ENCODE assay signal across 19 mouse cellular contexts in genomic region chr19:5954031-5954710, GRCm38 (mm10). TPM values are rescaled to one million over a fixed set of nuclear protein-coding genes. Genes with fewer than 3 reads are reported as not detected.
DNase-seq lines count a peak whose midpoint lies in the region; ATAC-seq lines count a peak whose summit lies in the region.
"Had no signal": no experiment of that assay in that cellular context is flagged by ENCODE, and none has a peak within 500 bp of the region (broad histone marks: within the 10 kb centered on the region; RNA-seq: fewer than 3 reads in every experiment).

No protein-coding gene starts in this region.

- no peak overlapping the region for H3K4me3 ChIP-seq in embryonic facial prominence, embryonic 13.5 days
- no peak overlapping the region for H3K4me3 ChIP-seq in embryonic facial prominence, embryonic 10.5 days
- no peak overlapping the region for H3K4me3 ChIP-seq in midbrain, embryonic 11.5 days (ENCODE audit: low read depth, low read length)
- H3K4me3 ChIP-seq in midbrain, embryonic 14.5 days (replicated peaks; ENCODE audit: low read depth, low read length) = no peak overlapping the region
- no peak overlapping the region for H3K4me3 ChIP-seq in kidney, embryonic 15.5 days (replicated peaks)
- no peak overlapping the region for H3K4me3 ChIP-seq in stomach, embryonic 16.5 days (replicated peaks; ENCODE audit: low read length)
- H3K4me3 ChIP-seq in forebrain, embryonic 13.5 days = no peak overlapping the region
- H3K4me3 ChIP-seq: erythroblast, embryonic 14.5 days; hindbrain, embryonic 15.5 days; layer of hippocampus, adult 2 months; midbrain, embryonic 15.5 days had no signal

- H3K9me3 ChIP-seq in embryonic facial prominence, embryonic 13.5 days = no peaks in the 10 kb centered on the region
- H3K9me3 ChIP-seq in embryonic facial prominence, embryonic 10.5 days = no peaks in the 10 kb centered on the region
- H3K9me3 ChIP-seq in midbrain, embryonic 11.5 days (ENCODE audit: control insufficient read depth, low read length) = no peaks in the 10 kb centered on the region
- no peaks in the 10 kb centered on the region for H3K9me3 ChIP-seq in midbrain, embryonic 14.5 days (ENCODE audit: control insufficient read depth, low read length)
- no peaks in the 10 kb centered on the region for H3K9me3 ChIP-seq in kidney, embryonic 15.5 days (replicated peaks)
- H3K9me3 ChIP-seq in stomach, embryonic 16.5 days (replicated peaks; ENCODE audit: control insufficient read depth, low read length) = no peaks in the 10 kb centered on the region
- no peaks in the 10 kb centered on the region for H3K9me3 ChIP-seq in forebrain, embryonic 13.5 days (replicated peaks)
- H3K9me3 ChIP-seq: hindbrain, embryonic 15.5 days; midbrain, embryonic 15.5 days had no signal

- peak overlapping the region; percentile 21; the same call in 1 of the 2 replicates for H3K9ac ChIP-seq in embryonic facial prominence, embryonic 13.5 days
- H3K9ac ChIP-seq in midbrain, embryonic 11.5 days (ENCODE audit: low read length) = no peak overlapping the region
- H3K9ac ChIP-seq in midbrain, embryonic 14.5 days (replicated peaks; ENCODE audit: low read length) = no peak overlapping the region
- H3K9ac ChIP-seq in kidney, embryonic 15.5 days = no peak overlapping the region
- no peak overlapping the region for H3K9ac ChIP-seq in stomach, embryonic 16.5 days (ENCODE audit: low read length)
- no peak overlapping the region for H3K9ac ChIP-seq in forebrain, embryonic 13.5 days
- H3K9ac ChIP-seq: hindbrain, embryonic 15.5 days; liver, embryonic 14.5 days; midbrain, embryonic 15.5 days had no signal

- WGBS in embryonic facial prominence, embryonic 13.5 days = 81% methylated on average over 22 of the region's 22 CpGs
- 88% methylated on average over 22 of the region's 22 CpGs for WGBS in embryonic facial prominence, embryonic 10.5 days
- WGBS in midbrain, embryonic 11.5 days = 92% methylated on average over 22 of the region's 22 CpGs
- 92% methylated on average over 22 of the region's 22 CpGs for WGBS in midbrain, embryonic 14.5 days
- 37% methylated on average over 22 of the region's 22 CpGs for WGBS in kidney, embryonic 15.5 days
- 73% methylated on average over 22 of the region's 22 CpGs for WGBS in stomach, embryonic 16.5 days
- WGBS in forebrain, embryonic 13.5 days = 89% methylated on average over 22 of the region's 22 CpGs

- no peak for ATAC-seq in embryonic facial prominence, embryonic 13.5 days (ENCODE audit: insufficient number of reproducible peaks, insufficient read depth, low FRiP score, low TSS enrichment, low read depth)
- ATAC-seq in midbrain, embryonic 11.5 days (ENCODE audit: low FRiP score) = no peak
- no peak for ATAC-seq in midbrain, embryonic 14.5 days (ENCODE audit: low FRiP score, low TSS enrichment)
- ATAC-seq in kidney, embryonic 15.5 days (replicated peaks; ENCODE audit: low FRiP score) = 0 out of 2 replicates have a peak, but pooled peaks have one; percentile 5
- ATAC-seq in stomach, embryonic 16.5 days (ENCODE audit: insufficient read depth, low FRiP score) = no peak
- ATAC-seq in forebrain, embryonic 13.5 days = no peak
- ATAC-seq: midbrain, embryonic 15.5 days had no signal

- H3K36me3 ChIP-seq in embryonic facial prominence, embryonic 13.5 days = peaks cover 81% of the 10 kb centered on the region
- peaks cover 96% of the 10 kb centered on the region for H3K36me3 ChIP-seq in embryonic facial prominence, embryonic 10.5 days (replicated peaks)
- peaks cover 14% of the 10 kb centered on the region; the same call in 1 of the 2 replicates for H3K36me3 ChIP-seq in midbrain, embryonic 11.5 days (ENCODE audit: control insufficient read depth, insufficient read depth, low read length)
- H3K36me3 ChIP-seq in midbrain, embryonic 14.5 days (ENCODE audit: control insufficient read depth, insufficient read depth, low read length) = peaks cover 47% of the 10 kb centered on the region
- peaks cover 66% of the 10 kb centered on the region for H3K36me3 ChIP-seq in kidney, embryonic 15.5 days
- 0 out of 2 replicates have a peak, but pooled peaks cover 5% of the 10 kb centered on the region for H3K36me3 ChIP-seq in stomach, embryonic 16.5 days (ENCODE audit: control insufficient read depth, insufficient read depth, low read length)
- H3K36me3 ChIP-seq in forebrain, embryonic 13.5 days (ENCODE audit: poor library complexity, severe bottlenecking) = peaks cover 79% of the 10 kb centered on the region

- no peak for DNase-seq in embryonic facial prominence, embryonic 10.5 days (ENCODE audit: low spot score)
- peak; percentile 53 for DNase-seq in midbrain, embryonic 11.5 days (ENCODE audit: low spot score, missing footprints)
- no peak for DNase-seq in midbrain, embryonic 14.5 days
- DNase-seq in liver = no peak
- DNase-seq: cerebellum, postnatal 36 days; lung, postnatal 36 days had no signal

- peaks cover 30% of the 10 kb centered on the region for H3K4me1 ChIP-seq in embryonic facial prominence, embryonic 13.5 days
- peaks cover 29% of the 10 kb centered on the region for H3K4me1 ChIP-seq in embryonic facial prominence, embryonic 10.5 days
- H3K4me1 ChIP-seq in midbrain, embryonic 11.5 days (ENCODE audit: control insufficient read depth, insufficient read depth, low read length) = no peaks in the 10 kb centered on the region
- H3K4me1 ChIP-seq in midbrain, embryonic 14.5 days (ENCODE audit: control insufficient read depth, insufficient read depth, low read length) = no peaks in the 10 kb centered on the region
- peaks cover 58% of the 10 kb centered on the region for H3K4me1 ChIP-seq in kidney, embryonic 15.5 days
- peaks cover 8% of the 10 kb centered on the region; the same call in 1 of the 2 replicates for H3K4me1 ChIP-seq in stomach, embryonic 16.5 days (ENCODE audit: control insufficient read depth, insufficient read depth, low read length)
- H3K4me1 ChIP-seq in forebrain, embryonic 13.5 days = no peaks in the 10 kb centered on the region
- H3K4me1 ChIP-seq: hindbrain, embryonic 15.5 days; midbrain, embryonic 15.5 days had no signal

- no peak overlapping the region for H3K27ac ChIP-seq in embryonic facial prominence, embryonic 13.5 days
- H3K27ac ChIP-seq in embryonic facial prominence, embryonic 10.5 days (replicated peaks) = no peak overlapping the region
- H3K27ac ChIP-seq in midbrain, embryonic 11.5 days (ENCODE audit: low read depth, low read length) = no peak overlapping the region
- no peak overlapping the region for H3K27ac ChIP-seq in midbrain, embryonic 14.5 days (replicated peaks; ENCODE audit: low read depth, low read length)
- H3K27ac ChIP-seq in kidney, embryonic 15.5 days = peak overlapping the region; percentile 87
- peak overlapping the region; percentile 90 for H3K27ac ChIP-seq in stomach, embryonic 16.5 days (ENCODE audit: low read length)
- no peak overlapping the region for H3K27ac ChIP-seq in forebrain, embryonic 13.5 days
- H3K27ac ChIP-seq: hindbrain, embryonic 15.5 days; layer of hippocampus, adult 2 months; liver, embryonic 14.5 days; midbrain, embryonic 15.5 days had no signal

- H3K27me3 ChIP-seq in embryonic facial prominence, embryonic 13.5 days = no peaks in the 10 kb centered on the region
- H3K27me3 ChIP-seq in embryonic facial prominence, embryonic 10.5 days (replicated peaks; ENCODE audit: low read depth, poor library complexity, severe bottlenecking) = no peaks in the 10 kb centered on the region
- no peaks in the 10 kb centered on the region for H3K27me3 ChIP-seq in midbrain, embryonic 11.5 days (ENCODE audit: control insufficient read depth, insufficient read depth, low read length)
- H3K27me3 ChIP-seq in midbrain, embryonic 14.5 days (ENCODE audit: control insufficient read depth, insufficient read depth, low read length) = no peaks in the 10 kb centered on the region
- H3K27me3 ChIP-seq in kidney, embryonic 15.5 days = no peaks in the 10 kb centered on the region
- H3K27me3 ChIP-seq in stomach, embryonic 16.5 days (ENCODE audit: control insufficient read depth, insufficient read depth, low read length) = no peaks in the 10 kb centered on the region
- H3K27me3 ChIP-seq in forebrain, embryonic 13.5 days = no peaks in the 10 kb centered on the region
- H3K27me3 ChIP-seq: hindbrain, embryonic 15.5 days; midbrain, embryonic 15.5 days had no signal

- no peak overlapping the region for H3K4me2 ChIP-seq in embryonic facial prominence, embryonic 13.5 days
- no peak overlapping the region for H3K4me2 ChIP-seq in midbrain, embryonic 11.5 days
- no peak overlapping the region for H3K4me2 ChIP-seq in midbrain, embryonic 14.5 days (ENCODE audit: low read length)
- peak overlapping the region; percentile 21; the same call in 1 of the 2 replicates for H3K4me2 ChIP-seq in kidney, embryonic 15.5 days
- no peak overlapping the region for H3K4me2 ChIP-seq in stomach, embryonic 16.5 days (ENCODE audit: low read depth, low read length)
- H3K4me2 ChIP-seq in forebrain, embryonic 13.5 days = no peak overlapping the region
- H3K4me2 ChIP-seq: hindbrain, embryonic 15.5 days; midbrain, embryonic 15.5 days had no signal

RNA-seq across cellular contexts. Expression of gene Pola2, which starts 9.8 kb away (rescaled TPM):
- polyA plus RNA-seq in embryonic facial prominence, embryonic 13.5 days (2015; fragmentation: Nextera tagmentation; extraction: Ambion mirVana) = 74.5 and 79.5 TPM in 2 replicates
- 119 and 120 TPM in 2 replicates for polyA plus RNA-seq in embryonic facial prominence, embryonic 10.5 days (2016; fragmentation: Nextera tagmentation; extraction: Ambion mirVana)
- polyA plus RNA-seq in midbrain, embryonic 11.5 days (2014; fragmentation: Nextera tagmentation; extraction: Ambion mirVana) = 74.4 and 82.7 TPM in 2 replicates
- polyA plus RNA-seq in midbrain, embryonic 14.5 days (2014; fragmentation: Nextera tagmentation; extraction: Ambion mirVana) = 17.6 and 23.4 TPM in 2 replicates
- polyA plus RNA-seq in kidney, embryonic 15.5 days (2015; fragmentation: Nextera tagmentation; extraction: Ambion mirVana) = 75.3 and 83.2 TPM in 2 replicates
- polyA plus RNA-seq in stomach, embryonic 16.5 days (2015; fragmentation: Nextera tagmentation; extraction: Ambion mirVana) = 49.6 and 50.4 TPM in 2 replicates
- 52.6 and 55.9 TPM in 2 replicates for polyA plus RNA-seq in forebrain, embryonic 13.5 days (2015; fragmentation: Nextera tagmentation; extraction: Ambion mirVana)

RNA-seq across cellular contexts. Expression of gene Cdc42ep2, which starts 29.6 kb away (rescaled TPM):
- 4.7 TPM in 2 replicates for polyA plus RNA-seq in embryonic facial prominence, embryonic 13.5 days (2015; fragmentation: Nextera tagmentation; extraction: Ambion mirVana)
- polyA plus RNA-seq in embryonic facial prominence, embryonic 10.5 days (2016; fragmentation: Nextera tagmentation; extraction: Ambion mirVana) = 1.5 and 2.2 TPM in 2 replicates
- polyA plus RNA-seq in midbrain, embryonic 11.5 days (2014; fragmentation: Nextera tagmentation; extraction: Ambion mirVana) = 2.2 and 2.5 TPM in 2 replicates
- polyA plus RNA-seq in midbrain, embryonic 14.5 days (2014; fragmentation: Nextera tagmentation; extraction: Ambion mirVana) = 12.3 and 16.2 TPM in 2 replicates
- 13.4 and 15.5 TPM in 2 replicates for polyA plus RNA-seq in kidney, embryonic 15.5 days (2015; fragmentation: Nextera tagmentation; extraction: Ambion mirVana)
- polyA plus RNA-seq in stomach, embryonic 16.5 days (2015; fragmentation: Nextera tagmentation; extraction: Ambion mirVana) = 13.4 and 13.9 TPM in 2 replicates
- 4.2 and 4.6 TPM in 2 replicates for polyA plus RNA-seq in forebrain, embryonic 13.5 days (2015; fragmentation: Nextera tagmentation; extraction: Ambion mirVana)

RNA-seq across cellular contexts. Expression of gene Slc22a20, which starts 31.8 kb away (rescaled TPM):
- polyA plus RNA-seq in embryonic facial prominence, embryonic 13.5 days (2015; fragmentation: Nextera tagmentation; extraction: Ambion mirVana) = not detected in 2 replicates
- polyA plus RNA-seq in embryonic facial prominence, embryonic 10.5 days (2016; fragmentation: Nextera tagmentation; extraction: Ambion mirVana) = not detected in 2 replicates
- not detected in 2 replicates for polyA plus RNA-seq in midbrain, embryonic 11.5 days (2014; fragmentation: Nextera tagmentation; extraction: Ambion mirVana)
- not detected in 2 replicates for polyA plus RNA-seq in midbrain, embryonic 14.5 days (2014; fragmentation: Nextera tagmentation; extraction: Ambion mirVana)
- not detected in 2 replicates for polyA plus RNA-seq in kidney, embryonic 15.5 days (2015; fragmentation: Nextera tagmentation; extraction: Ambion mirVana)
- not detected in 2 replicates for polyA plus RNA-seq in stomach, embryonic 16.5 days (2015; fragmentation: Nextera tagmentation; extraction: Ambion mirVana)
- not detected in 2 replicates for polyA plus RNA-seq in forebrain, embryonic 13.5 days (2015; fragmentation: Nextera tagmentation; extraction: Ambion mirVana)
- polyA plus RNA-seq: erythroblast, embryonic 14.5 days; heart, embryonic 14.5 days; hindbrain, embryonic 15.5 days; midbrain, embryonic 15.5 days; neural tube, embryonic 14.5 days; spleen, adult 2 months; thymus, postnatal 0 days had no signal

RNA-seq across cellular contexts. Expression of gene Dpf2, which starts 41.4 kb away (rescaled TPM):
- 164 and 179 TPM in 2 replicates for polyA plus RNA-seq in embryonic facial prominence, embryonic 13.5 days (2015; fragmentation: Nextera tagmentation; extraction: Ambion mirVana)
- 231 and 251 TPM in 2 replicates for polyA plus RNA-seq in embryonic facial prominence, embryonic 10.5 days (2016; fragmentation: Nextera tagmentation; extraction: Ambion mirVana)
- polyA plus RNA-seq in midbrain, embryonic 11.5 days (2014; fragmentation: Nextera tagmentation; extraction: Ambion mirVana) = 200 and 203 TPM in 2 replicates
- 96.6 and 108 TPM in 2 replicates for polyA plus RNA-seq in midbrain, embryonic 14.5 days (2014; fragmentation: Nextera tagmentation; extraction: Ambion mirVana)
- 166 and 178 TPM in 2 replicates for polyA plus RNA-seq in kidney, embryonic 15.5 days (2015; fragmentation: Nextera tagmentation; extraction: Ambion mirVana)
- polyA plus RNA-seq in stomach, embryonic 16.5 days (2015; fragmentation: Nextera tagmentation; extraction: Ambion mirVana) = 117 and 127 TPM in 2 replicates
- 147 and 169 TPM in 2 replicates for polyA plus RNA-seq in forebrain, embryonic 13.5 days (2015; fragmentation: Nextera tagmentation; extraction: Ambion mirVana)

Comparison
In these comparisons a context has a peak if more than half of its experiments do, and no peak if none do; other contexts are left out.
1. H3K27ac ChIP-seq: peak in kidney, embryonic 15.5 days (single experiment) and stomach, embryonic 16.5 days (single experiment); none in embryonic facial prominence, embryonic 13.5 days (single experiment), embryonic facial prominence, embryonic 10.5 days (single experiment), midbrain, embryonic 11.5 days (single experiment), midbrain, embryonic 14.5 days (single experiment) and forebrain, embryonic 13.5 days (single experiment).